Mouse (Mus musculus) c-Kit-positive CD71-positive TER-119-negative erythroid progenitor cells, embryonic 14.5 days (primary cell): Measurements from ENCODE around the gene Pola1.
"Not testable (repeated sequence)": the region's sequence is repeated elsewhere in the genome, so short reads cannot be mapped to it uniquely, and the experiment has no call there.

Experiments used
- DNase-seq: peaks from one replicate; pipeline ENCODE4 v3.0.0-alpha.2; 2013; ENCODE audit warnings: low read depth

Gene Pola1

DNA sequence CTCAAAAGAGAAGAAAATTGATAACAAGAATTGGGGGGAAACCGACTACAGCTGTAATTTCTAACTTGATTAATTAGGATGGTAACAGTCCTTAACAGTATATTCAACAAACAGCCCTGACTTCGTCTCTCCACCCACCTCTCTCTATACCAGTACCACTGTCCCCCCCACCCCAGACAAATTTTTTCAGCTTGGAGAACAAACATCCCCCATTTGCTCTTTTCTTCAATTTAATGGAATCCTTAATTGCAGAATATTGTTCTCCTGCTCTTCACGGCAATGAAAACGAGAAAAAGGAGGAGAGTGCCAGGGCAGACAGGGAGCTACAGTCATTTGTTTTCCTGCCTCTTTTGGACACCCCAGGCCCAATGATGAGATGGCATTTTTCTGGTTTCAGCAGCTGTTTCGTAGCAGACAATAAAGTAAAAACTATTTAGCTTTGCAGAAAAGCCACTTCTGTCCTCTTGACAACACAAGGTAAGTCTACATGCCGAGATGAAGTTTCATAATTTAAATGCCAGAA, 202.2 kb downstream of the Pola1 start:
- no peak for DNase-seq

DNA sequence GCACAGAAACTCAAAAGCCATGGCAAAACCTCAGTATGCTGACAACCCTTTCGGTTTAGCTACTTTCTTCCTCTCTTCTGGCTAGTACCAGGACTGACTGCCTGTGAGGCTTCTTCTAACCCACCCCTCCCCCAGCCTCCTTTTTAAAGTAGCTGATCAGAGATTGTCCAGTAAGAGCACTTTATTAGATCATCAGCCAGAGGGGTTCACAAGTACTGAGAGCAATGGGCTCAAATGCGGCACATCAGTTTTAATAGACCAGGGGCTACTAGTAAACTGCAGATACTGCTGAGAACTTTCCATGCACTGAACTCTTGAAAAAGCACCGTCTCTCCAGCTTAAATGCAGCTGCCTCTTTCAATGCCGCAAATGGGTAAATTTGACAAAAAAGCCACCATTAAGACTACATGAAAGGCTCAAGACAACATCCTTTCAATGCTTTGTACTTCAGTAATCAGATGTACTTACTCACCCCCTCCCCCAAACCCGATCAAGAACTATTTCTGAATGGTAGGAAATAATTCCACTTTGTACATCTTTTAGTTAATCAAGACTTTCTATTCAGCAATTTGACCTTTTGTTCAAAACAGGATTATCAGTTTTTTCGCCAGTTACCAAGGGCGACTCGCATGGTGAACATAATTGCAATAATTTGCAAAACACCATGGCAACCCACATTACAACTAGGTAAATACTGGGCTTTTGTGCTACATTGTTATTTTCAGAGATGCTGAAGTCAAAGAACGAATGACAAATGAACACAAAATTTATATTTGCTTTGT, 202.8 kb downstream of the Pola1 start:
- DNase-seq = no peak

DNA sequence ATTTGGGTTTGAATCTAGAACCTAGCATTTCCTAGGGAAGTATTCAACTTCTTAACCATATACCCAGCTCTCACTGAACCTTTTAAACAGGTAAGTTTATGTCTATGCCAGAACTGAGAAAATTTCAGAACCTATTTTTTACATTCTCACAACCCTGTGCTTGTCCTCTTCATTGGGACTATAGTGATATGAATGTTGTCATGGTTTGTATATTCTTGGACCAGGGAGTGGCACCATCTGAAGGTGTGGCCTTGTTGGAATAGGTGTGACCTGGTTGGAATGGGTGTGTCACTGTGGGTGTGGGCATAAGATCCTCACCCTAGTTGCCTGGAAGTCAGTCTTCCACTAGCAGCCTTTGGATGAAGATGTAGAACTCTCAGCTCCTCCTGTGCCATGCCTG, 231.1 kb downstream of the Pola1 start:
- DNase-seq = not testable (repeated sequence)

DNA sequence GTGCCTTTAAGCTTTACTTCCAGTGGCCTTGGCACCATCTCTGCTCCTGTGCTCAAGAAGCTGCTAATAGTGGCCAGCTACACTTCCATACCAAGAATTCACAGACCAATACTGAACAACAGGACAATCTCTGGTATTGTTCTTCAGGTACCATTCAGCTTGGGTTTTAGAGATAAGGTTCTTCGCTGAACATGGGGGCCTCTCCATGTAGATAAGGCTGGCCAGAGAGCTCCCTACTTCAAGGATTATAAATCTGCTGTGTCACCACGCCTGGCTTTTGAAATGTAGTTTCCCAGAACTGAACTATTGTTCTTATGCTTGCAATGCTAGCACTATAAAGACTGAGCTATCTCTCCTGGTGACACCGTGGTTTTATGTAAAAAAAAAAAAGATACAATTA, 234.9 kb downstream of the Pola1 start:
- peak; percentile 59 for DNase-seq

DNA sequence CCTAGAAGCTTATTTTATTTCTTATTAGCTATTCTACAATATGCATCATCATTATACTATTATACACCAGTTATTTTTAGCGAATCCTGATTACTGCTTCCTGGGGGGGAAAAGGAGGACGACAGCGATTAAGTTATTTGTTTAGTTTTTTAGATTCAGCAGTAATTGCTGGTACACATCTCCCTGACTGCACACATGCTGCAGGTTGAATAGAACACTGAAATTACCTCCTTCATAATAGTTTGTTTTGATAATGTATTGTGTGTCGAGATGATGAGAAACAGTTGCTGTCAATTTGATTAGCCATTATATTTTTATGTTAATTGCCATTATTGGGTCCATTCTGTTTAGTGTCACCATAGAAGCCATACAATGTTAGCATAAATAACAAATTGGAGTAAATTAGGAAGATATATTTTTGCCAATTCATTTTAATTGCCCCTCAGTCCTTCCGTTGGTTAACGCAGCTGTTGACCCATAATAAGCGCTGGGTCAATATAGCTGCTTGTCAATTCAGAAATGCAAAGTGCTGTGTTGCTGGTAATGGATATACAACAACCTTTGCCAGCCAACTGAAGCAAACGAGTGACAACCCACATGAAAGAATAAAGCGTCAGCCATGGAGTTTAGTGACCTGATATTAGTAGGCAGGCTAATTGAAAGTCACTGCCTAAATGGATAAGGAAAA, 254.5 kb downstream of the Pola1 start:
- DNase-seq = no peak

DNA sequence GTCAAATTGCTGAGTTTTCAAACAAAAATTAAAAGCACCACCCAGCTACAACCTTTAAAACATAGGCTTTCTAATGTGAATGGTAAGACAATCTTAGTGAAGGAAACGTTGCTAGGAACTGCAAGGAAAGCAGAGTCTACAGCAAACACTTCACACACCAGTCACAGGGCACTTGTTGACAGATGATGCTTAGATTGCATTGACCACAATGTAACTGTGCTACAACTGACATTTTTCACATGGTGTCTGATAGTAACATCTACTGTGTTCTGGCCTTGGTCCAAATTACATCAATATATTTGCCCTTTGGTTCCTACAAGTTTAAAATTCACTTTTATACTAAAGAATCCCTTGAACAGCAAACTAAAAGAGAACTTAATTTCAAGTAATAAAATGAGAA, 258.5 kb downstream of the Pola1 start:
- no peak for DNase-seq

DNA sequence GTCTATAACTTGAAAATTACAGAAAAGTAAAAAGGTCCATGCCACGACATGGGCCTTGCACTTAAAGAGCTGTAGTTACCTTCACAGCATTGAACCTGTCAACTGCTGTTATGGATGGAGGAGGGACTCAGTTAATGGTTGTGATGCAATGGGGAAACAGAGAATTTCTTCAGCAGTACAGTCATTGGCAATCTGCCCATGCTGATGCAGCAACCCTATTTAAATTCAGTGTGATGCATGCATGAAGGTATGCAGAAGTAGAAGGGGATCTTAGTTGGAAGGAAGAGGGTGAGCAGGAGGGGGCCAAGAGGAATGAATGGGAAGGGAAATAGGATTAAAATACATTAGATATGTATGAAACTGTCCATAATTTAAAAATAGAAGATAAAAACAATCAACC, 262.2 kb downstream of the Pola1 start:
- DNase-seq = no peak

DNA sequence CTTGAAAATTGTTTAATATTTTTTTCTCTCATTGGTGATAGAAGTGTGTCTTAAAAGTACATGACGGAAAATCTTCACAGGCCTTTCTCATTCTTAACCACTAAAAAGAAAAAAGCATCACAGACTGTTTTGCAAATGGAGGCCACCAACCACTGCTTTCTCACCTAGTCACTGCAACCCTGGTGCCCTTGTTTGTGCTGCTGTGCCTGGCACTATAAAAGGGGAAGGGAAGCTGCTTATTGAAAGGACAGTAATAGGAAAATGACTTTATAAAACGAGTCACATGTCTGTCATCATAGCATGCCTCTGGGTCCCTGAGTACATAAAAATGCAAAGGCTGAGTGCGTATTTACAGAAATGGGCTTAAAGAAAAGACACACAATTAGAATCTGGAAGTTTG, 263.7 kb downstream of the Pola1 start:
- DNase-seq = no peak

DNA sequence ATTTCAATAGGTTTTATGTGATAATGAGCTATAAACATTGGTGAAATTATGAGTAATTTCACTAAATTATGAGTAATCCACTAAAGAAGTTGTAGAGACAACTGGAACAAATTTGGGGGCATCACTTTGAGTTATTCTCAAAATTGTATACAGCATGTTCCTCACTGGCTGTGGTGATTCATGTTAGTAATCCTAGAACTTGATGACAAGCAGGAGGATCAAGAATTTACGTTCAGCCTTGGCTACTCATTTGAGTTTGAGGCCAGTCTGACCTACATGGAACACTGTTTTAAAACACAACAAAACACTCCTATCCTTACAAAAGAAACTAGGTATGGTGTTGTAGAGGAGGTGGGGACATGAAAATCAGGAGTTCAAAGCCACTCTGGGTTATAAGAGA, 310.6 kb downstream of the Pola1 start:
- no peak for DNase-seq

DNA sequence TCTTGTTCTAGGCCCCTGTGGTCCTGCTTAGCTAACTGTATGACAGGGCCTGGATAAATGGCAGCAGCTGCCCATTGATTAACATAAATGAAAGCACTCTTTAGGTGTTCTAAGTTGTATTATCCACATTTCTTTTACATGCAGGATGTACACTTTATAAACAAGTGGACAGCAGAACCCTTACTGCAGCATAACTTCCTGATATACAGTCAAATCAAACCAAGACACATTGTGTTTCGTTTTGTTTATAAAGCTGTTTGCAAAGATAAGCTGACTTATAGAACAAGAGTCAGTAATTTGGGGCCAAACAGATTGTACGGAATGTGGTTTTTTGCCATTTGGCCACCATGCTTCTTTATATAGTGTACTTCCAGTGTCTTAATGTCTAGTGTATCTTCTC, 312.0 kb downstream of the Pola1 start:
- peak; percentile 28 for DNase-seq

DNA sequence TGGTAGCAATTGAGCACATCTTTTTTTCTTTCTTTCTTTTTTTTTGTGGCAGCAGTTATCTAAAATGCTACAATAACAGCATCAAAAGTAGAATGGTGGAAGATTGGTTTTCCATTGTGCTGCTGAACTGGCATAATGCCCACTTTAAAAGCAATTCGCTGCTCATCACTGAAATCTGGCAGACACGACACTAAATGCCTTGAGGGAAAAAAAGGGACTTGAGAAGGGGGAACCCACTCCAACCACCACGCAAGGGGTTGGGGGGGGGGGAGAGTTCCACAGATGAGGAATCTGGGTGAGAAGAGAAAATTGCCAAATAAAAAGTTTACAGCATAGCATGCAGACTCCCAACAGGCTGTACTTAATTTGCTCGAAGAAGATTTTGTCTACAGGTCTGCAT, 314.4 kb downstream of the Pola1 start:
- no peak for DNase-seq

DNA sequence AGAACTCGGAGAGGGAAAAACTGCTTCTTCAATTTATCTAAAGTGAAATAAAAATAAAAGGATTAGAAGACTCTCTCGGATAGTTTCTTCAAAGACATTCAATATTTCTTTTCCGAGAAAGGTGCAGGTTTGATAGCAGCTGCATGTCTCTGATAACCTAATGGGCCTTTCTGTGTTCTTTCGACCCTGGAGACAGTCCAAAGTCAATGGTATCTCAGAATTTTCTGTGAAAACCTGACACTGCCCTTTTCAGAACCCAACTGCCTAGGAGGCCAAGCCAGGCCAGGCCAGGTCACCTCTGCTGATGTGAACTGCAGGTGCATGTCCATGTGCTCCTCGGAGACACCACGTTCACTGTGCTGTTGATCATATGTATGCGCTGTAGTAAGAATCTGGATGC, 326.2 kb downstream of the Pola1 start:
- DNase-seq = no peak

DNA sequence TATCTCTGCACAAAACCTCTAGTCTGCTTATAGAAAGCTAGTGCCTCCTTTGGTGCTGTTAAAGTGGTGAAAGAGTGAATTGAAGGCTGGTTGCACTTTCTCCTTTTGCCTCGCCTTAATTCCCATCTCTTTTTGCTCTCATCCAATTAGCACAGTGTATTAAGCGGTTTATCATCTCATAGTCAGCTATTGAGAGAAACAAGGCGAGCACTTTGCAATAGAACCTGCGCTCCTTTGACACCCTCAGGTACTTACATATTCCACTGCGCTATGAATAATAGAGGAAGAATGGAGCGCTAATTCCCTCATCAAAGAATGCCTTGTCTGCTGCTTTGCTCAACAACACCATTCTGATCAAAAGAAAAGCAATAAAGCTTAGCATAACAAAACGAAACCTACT, 330.2 kb downstream of the Pola1 start:
- DNase-seq = no peak

DNA sequence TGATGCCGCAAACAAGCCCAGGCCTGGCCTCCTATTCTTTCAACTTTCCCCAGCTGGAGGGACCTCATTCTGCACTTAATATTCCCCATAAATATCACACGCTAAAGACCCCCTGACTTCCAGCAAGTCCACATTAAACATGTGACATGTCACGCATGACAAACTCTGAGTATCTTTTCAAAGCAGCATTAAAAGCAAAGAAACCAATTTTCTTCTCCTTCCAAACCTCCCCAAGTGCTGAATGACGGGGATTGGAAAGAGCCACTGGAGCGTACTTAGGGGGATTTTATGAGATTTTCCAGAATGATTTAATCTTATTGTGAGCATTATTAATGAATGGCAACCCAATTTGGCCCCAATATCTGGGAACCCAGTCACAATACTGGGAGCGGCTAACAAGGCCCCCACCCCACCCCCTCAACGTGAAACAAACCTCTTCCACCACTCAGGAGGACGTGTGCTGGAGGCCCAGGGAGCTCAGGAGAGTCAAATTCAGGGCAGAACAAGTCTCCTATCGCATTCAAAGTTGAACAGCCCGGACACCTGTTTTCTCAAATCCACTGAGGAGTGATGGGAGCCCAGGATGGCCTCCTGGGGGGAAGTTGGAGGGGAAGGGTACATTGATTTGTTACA, 331.7 kb downstream of the Pola1 start:
- no peak for DNase-seq

DNA sequence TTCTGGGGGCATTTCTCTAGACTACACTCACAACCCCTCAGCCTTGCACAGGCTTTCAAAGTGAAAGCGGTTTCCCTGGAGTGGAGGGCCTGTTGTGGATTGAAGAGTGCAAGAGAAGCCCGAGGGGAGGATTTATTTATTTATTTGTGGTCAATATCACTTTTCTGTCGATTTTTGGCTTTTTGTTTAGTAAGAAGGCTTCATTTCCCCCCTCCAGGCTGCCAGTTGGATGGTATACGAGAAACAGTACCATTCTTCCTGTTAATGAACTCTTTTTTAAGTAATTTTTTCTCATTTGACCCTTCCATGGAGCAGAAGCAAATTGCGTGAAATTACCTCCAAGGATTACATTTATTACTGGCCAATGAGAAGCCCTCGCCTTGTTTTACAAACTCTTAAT, 332.2 kb downstream of the Pola1 start:
- DNase-seq = no peak

DNA sequence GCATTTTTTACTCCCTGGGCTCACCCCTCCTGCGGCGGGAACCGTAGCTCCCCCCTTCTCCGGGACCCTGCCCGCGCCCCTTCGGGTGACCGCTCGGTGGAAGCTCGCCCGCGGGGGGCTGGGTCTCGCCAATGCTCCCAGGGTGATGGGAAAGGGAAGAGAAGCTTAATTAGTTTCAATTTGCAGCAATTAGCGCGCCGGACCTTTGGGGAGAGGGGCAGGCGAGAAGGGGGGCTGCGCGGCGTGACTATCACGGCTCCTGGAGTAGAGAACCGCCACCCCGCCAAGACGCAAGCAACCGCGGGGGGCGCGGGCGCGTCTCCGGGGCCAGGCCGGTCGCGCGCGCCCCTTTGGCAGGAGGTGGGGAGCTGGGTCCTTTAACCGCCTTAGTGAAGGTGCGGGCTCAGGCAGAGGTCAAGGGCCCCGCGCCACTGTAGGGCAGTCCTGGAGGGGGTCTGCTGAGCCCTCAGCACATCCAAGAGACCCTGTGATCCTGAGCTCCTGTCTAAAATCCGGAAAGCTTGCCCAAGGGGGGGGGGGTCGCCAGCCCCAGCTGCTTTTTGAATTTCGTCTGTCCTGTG, 332.8 kb downstream of the Pola1 start:
- no peak for DNase-seq

DNA sequence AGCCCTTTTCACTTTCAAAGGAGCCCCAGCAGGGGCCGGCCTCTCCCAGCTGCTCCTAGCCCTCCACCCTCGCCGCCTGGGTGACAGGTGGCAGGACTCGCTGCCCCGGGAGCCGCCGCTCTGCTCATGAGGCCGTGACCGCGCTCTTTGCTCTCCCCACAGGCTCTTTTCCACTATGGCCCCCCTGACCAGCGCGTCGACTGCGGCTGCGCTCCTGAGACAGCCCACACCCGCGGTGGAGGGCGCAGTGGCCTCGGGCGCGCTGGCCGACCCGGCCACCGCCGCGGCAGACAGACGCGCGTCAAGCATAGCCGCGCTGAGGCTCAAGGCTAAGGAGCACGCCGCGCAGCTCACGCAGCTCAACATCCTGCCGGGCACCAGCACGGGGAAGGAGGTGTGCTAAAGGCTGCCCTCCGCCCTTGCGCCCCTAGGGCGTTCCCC, 334.9 kb downstream of the Pola1 start:
- DNase-seq = no peak

DNA sequence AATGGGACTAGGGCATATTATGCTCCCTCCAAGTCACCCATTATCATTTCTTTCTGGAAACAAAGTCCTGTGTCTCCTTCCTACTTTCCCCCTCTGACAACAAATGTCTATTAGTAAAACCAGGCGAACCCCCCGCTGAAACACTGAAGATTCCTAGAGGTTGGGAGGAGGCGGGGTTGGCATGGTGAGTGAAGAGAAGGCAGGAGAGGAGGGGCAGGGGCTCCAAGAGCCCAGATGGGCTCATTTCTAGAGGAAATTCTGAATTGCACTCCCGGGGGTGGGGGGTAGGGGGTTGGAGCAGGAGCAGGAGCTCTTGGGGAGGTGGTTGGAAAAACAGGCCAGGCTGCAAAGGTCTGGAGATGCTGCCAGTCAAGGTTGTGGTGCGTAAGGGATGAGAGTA, 336.1 kb downstream of the Pola1 start:
- DNase-seq = no peak

DNA sequence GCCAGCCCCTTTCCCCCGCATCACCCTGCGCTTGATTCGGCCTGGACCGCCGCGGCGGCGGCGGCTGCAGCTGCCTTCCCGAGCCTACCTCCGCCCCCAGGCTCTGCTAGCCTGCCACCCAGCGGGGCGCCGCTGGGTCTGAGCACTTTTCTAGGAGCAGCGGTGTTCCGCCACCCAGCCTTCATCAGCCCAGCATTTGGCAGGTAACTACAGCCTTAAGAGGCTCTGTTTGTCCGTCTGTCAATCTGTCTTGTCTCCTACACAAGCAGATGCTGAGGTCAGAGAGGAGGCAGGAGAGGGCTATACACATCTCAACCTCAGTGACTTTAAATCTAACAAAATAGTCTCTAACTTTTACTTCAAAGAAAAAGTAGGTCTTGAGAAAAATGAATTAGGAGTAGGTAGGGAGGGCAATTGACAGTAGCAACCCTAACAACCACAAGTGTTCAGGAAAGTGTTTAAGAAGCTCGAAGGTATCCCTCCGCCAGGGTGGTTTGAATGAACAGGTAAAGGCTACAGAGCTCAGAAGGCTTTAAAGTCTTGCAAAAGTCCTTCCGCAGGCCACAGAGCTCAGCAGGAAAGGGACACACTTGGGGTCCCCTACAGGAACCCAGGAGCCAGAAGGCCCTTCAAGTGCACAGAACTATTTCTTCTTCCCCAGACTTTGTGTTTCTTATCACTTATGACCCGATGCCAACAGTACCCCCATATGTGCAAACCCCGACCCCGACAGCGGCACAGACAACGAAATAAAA, 337.0 kb downstream of the Pola1 start:
- DNase-seq = no peak

DNA sequence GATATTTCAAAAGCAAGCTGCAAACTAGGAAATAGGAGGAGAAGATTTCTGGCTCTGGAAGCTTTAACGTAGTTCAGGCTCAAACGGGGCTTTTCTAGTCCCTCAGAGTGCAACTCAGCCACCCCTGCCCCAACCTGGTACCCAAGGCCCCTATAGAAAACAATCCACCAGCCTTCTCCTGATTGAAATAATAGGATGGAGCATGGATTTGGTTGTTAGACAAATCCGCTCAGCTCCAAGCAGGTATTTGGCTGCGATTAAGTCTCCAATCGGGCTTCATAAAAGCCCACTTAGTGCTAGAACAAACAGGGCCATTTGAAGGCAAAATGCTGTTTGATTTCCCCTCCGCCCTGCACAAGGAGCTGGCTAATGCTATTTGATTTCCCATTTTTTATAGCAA, 339.9 kb downstream of the Pola1 start:
- no peak for DNase-seq

DNA sequence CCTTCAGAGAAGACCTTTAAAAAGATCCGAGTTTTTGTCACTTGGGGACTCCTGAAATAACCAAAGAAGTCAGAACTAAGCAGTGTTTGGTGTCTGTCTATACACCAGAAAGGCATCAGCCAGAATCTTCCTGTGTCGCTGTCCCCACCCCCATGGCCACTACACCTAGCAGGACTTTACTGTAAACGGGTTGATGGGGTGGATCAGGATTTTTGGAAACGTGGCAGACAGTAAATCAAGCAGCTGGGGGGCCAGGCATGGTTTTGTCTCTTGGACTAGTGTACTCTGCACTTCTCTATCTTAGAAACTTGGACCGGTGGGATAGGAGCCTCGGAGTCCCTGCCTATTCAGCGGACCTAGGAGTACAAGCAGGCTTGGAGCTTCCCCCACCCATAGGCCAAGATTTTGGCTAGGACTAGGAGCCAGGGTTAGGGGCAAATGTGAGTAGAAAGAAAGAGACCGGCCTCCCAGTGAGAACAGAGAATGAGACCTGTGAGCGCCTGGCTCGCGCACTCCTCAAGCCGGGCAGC, 342.0 kb downstream of the Pola1 start:
- no peak for DNase-seq

DNA sequence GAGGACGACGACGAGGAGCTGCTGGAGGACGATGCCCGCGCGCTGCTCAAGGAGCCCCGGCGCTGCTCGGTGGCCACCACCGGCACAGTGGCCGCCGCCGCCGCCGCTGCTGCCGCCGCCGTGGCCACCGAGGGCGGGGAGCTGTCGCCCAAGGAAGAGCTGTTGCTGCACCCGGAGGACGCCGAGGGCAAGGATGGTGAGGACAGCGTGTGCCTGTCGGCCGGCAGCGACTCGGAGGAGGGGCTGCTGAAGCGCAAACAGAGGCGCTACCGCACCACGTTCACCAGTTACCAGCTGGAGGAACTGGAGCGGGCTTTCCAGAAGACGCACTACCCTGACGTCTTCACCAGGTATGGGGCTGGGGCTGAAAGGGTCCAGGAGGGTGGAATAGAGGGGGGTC, 342.9 kb downstream of the Pola1 start:
- DNase-seq = no peak
